Mouse (Mus musculus): Measurements from ENCODE around the gene Uggt1.

DNA sequence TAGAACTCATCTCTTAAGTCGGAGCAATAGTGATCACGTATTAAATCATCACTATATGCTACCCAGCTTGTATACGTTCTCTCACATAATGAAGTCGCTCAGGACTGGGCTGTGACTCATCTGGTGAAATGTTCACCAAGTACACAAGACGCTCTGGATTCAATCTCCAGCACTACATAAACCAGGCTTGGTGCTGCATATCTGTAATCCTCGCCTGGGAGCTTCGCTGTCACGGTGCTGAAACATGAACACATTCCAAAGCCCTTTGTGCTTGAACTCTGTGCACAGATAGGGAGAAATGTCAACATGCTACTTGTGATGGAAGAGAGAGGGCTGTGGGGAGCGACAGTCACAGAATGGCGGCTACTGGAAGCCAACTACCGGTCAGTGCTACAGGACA is 52.6 kb downstream of the Uggt1 start:
- TF ChIP-seq EP300 (IDR thresholded peaks at IDR 0.05; ENCODE audit: low read depth) (no peak), CTCF (IDR thresholded peaks at IDR 0.05; ENCODE audit: low read depth) (no peak)

Data from heart, postnatal 0 days (tissue).